Mouse (Mus musculus) cerebellum, adult 11 months (tissue): ENCODE data around the gene Cfd.
A peak's percentile ranks its signal among the peaks of the same experiment; 100 is the strongest.

Source experiments
- DNase-seq: peaks from one replicate; pipeline ENCODE4 v3.0.0; 2022

The Cfd gene

DNA sequence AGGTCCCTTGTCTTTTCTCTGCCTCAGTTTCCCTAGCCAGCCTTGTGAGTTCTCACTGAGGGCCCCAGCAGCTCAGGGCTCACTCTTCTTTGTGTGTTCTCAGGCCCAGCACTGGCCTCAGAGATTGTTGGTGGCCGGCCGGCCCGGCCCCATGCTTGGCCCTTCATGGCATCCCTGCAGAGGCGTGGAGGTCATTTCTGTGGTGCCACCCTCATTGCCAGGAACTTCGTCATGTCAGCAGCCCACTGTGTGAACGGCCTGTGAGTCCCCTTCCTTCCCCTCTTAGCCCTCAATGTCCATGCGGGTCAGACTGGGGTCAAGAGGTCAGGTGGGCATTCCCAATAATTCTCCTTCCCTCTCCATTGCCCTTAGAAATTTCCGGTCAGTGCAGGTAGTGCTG is 4.0 kb upstream of the Cfd start:
- DNase-seq, result no peak

DNA sequence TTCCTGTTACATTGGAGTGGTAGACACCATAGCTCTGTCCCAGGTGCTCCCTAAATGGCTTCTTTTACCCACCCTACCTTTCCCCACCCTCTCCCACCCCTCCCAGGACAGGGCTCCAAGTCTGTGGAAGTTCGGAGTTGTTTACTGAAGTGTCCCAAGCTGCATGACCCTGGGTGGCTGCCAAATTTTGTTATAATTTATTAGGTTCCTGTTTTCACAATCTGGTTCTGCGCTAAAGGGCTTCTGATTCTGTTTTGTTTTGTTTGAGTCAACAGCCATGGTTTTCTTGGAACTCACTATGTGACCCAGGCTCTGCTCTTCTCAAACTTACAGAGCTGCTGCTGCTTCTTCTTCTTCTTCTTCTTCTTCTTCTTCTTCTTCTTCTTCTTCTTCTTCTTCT is 1.3 kb upstream of the Cfd start:
- DNase-seq, result no peak

GRCm38 (mm10) chr10:79892451-79893118 is 1.9 kb downstream of the Cfd start:
- peak; percentile 77 for DNase-seq

GRCm38 (mm10) chr10:79896306-79896705 is 5.7 kb downstream of the Cfd start:
- DNase-seq, result no peak

- no peak for DNase-seq
These were observed 6.2 kb downstream of the Cfd start for GRCm38 (mm10) chr10:79896814-79897213.

DNA sequence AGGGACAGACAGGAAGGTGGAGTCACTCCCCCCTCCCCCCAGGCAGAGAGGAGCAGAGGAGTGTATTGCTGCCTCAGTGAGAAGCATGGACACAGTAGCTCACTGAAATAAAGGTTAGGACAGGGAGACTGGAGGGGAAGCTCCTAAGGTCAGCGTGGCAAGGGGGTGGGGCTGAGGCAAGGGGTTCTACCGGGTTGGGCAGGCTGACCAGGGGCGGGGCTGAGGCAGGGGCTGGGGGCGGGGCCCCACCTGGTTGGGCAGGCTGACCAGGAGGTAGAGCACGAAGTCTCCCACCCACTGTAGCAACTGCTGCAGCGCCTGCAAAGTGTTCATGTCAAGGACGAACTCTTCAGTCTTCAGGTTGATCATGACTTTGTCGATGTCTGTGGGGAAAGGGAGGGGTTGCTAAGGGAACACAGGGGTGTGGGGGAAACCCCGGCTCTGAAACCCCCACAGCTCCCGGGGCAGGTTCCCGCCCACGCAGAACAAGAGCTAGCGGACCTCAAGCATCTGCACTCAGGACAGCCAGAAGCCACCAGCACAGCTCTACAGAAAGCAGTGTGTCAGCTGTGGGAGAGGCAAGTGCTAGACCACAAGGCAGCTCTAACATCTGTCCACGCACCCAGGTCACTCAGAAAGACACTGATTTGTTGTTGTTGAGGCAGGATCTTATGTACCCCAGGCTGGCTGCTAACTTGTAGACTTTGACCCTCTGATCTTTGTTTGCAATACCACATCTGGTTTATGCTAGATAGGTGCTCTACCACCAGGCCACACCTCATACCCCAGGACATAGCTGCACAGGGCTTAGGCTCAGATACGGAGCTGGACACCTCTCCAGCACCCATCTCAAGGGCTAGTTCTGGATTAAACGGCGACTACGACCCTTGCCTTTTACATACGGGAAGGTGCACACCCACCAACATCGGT is 6.9 kb downstream of the Cfd start:
- no peak for DNase-seq

GRCm38 (mm10) chr10:79900951-79901410 is 10.3 kb downstream of the Cfd start:
- DNase-seq, result no peak

- peak; percentile 41 for DNase-seq
These were observed 16.1 kb downstream of the Cfd start for GRCm38 (mm10) chr10:79906712-79907111.

GRCm38 (mm10) chr10:79907415-79907814 is 16.8 kb downstream of the Cfd start:
- DNase-seq, result peak; percentile 37

DNA sequence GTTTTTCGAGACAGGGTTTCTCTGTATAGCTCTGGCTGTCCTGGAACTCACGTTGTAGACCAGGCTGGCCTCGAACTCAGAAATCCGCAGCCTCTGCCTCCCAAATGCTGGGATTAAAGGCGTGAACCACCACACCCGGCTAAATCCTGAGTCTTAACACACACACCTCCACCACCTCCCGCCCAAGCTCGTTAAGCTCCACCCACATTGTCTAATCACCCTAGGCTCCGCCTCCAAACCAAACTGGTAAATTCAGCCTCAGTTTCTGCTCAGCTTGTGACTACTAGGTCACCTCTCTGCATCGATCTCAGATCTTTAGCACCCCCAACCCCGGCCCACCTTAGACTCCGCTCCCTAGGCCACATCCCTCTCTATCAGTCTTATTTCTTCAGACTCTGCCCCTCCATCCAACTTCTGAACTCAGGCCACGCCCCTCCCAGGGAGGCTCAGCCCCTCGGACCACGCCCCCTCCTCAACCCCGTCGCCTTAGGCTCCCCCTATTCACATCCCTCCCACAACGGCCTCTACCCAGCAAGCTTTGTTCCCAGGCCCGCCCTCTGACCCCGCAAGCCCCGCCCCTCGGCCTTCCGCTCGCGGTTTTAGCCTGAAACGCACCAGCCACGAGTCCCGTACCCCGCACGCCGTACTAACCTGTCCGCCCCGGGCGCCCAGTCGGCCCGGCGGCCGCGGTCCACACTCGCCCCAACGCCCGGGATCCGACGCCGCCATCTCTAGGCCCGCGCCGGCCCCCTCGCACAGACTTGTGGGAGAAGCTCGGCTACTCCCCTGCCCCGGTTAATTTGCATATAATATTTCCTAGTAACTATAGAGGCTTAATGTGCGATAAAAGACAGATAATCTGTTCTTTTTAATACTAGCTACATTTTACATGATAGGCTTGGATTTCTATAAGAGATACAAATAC is 17.8 kb downstream of the Cfd start, which contains the start of gene Med16:
TSS of gene Med16 (minus strand) at position 757 of the 925 bp plus-strand sequence.
- peak; percentile 97 for DNase-seq

GRCm38 (mm10) chr10:79909092-79909922 is 18.7 kb downstream of the Cfd start:
- peak; percentile 47 for DNase-seq

- no peak for DNase-seq
These were observed 19.9 kb downstream of the Cfd start, which contains the start of gene Gm26602 for GRCm38 (mm10) chr10:79910556-79910955. Gene Gm26602, plus strand, starts transcription at chr10:79910856.

DNA sequence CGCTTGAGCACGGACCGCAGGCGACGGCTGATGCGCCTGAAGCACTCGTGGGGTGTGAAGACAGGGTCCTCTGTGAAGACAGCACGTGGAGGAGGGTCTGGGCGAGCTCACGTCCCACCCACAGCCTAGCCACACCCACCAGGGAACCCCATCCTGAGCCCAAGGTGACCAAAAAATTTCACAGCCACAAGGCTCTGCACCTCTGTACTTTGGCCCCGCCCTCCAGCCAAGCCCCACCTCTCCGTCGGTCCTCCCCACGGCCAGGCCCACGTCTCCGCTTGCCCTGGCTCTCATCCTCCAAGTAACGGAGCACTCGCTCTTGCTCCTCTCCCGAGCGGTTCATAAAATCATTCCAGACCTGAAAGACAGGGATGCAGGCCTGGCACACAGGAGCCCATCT is 21.8 kb downstream of the Cfd start:
- DNase-seq, result peak; percentile 28

- no peak for DNase-seq
These were observed 23.7 kb downstream of the Cfd start for GRCm38 (mm10) chr10:79914131-79914947.

DNA sequence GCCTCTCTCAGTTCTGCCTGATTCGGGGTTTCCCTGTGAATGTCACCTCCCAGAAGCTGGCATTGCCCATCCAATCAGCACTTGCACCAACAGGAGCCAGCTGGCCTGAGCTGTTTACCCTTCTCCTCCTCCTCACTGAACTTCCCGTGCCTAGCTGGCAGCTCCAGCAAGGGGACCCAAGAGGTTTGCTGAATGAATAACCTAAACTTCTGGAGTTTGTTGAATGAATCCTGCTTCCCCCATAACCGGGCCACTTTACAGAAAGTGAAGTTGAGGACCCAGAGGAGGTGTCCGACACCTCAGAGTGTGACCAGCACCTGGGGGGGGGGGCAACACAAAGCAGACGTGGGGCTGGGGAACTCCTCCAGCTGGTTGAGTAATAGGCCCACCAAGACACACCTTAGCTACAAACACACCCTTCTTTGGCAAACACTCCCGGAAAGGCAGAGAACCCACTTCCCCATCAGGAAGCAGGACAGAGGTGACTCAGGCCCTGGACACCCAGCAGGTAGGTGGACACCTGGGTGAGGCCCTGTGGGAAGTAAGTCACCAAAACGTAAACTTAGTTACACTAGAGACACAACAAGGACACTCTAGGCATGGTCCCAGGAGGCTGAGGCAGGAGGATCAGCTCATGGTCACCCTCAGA is 24.4 kb downstream of the Cfd start:
- DNase-seq, result no peak

DNA sequence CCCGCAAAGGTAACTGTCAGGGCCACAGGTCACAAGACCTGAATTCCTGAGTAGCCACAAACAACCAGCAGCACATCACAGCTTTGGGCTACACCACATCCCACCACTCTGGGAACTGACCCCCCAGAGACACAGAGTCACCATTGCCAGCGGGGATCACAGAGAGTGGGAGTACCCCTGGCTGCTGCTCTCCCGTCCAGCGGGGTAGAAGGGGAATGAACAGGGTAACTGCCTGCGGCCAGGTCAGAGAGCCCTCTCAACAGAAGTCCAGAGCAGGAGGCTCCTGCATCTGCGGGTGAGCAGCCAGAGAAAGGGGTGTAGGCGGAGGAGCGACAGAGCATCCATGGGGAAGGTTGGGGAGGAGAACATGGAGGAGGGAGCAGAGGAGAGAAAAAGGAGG is 25.4 kb downstream of the Cfd start:
- DNase-seq, result no peak

DNA sequence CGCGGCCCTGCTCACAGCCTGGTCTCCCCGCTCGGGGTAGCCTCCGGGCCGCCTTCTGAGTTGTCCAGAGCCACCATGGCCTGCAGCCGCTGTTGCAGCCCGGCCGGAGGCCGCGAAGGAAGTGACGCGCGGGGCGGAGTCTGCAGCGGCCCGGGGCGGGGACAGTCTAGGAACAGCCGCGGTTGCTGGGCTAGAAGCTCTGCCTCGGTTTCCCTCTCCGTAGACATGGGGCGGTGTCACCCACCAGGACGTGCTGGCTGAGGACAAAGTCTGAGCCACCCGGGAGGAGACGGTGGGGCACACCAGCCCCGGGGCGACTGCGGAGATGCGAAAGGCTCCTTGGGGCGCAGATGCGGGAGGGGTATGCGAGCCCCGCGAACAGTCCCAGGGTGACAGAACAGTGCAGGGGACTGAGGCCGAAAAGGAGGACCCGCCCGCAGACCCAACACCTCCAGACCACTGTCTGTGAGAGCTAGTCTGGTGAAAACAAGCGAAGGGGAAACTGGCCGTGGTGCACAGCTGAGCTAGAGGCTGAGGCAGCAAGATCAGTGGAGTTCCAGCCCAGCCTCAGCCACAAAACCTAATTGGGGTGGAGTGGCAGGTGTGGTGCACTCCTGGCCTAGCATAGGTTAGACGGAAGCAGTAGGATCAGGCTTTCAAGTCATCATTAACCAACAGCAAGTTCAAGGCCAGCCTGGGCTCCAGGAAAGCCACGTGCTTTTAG is 26.3 kb downstream of the Cfd start, which contains the start of gene Kiss1r:
TSS of gene Kiss1r (plus strand) at position 164 of the 724 bp plus-strand sequence.
- peak; percentile 82 for DNase-seq

DNA sequence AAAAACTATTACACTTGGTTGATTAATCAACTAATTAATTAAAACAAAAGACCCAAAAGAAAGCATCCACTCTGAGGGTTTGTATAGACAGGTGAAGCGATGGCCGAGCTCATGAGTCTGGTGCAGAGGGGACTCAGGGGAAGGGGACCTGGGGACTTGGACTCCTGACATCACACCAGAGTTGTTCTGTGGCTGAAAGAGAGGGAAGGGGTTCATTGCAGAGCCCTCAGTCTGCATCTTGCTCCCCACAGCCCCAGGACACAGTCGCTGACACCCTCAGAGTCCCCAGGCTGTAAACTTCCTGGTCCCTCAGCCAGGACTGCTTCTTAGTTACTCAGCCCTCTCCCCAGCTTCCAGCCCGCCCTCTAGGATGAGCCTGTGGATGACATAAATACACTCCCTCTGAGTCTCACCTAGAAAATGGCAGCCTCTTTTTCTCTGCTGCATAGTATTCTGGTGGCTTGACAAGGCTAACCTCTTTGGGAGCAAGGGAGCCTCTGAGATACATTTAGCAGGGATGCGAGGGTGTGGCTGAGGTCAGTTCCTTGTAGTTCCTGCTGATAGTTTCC is 27.0 kb downstream of the Cfd start:
- no peak for DNase-seq
